Mouse (Mus musculus) cerebellum, postnatal 4 days (tissue): Measurements from ENCODE around the gene Uvrag.

Experiments
- DNase-seq, 2 experiments: peaks; one replicate each; pipeline ENCODE4 v3.0.0; 2022; ENCODE audit warnings: low spot score in 2 of 2, mixed read lengths in 1 of 2

The Uvrag gene

DNA sequence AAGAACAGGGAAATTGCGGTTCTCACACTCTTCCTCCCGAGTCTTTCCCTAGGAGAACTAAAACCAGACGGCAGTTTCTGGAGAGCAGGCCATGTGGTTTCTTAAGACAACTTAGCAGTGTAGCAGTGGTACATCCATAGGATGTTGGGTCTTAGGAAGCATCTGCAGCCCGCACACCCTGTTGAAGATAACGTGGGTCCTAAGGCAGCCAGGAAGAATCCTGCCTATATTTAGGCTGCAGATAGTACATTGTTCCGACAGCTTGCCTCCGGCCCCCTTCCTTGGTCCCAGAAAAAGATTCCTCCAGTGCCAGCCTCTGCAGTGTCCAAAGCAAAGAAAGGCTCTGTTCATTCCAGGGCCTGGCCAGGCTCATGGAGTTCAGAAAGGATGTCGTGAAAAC, 25.2 kb upstream of the Uvrag start:
- no peak for DNase-seq

GRCm38 (mm10) chr7:99164873-99165410, 24.0 kb upstream of the Uvrag start:
- no peak for DNase-seq

GRCm38 (mm10) chr7:99162462-99162861, 21.5 kb upstream of the Uvrag start:
- DNase-seq, result no peak

DNA sequence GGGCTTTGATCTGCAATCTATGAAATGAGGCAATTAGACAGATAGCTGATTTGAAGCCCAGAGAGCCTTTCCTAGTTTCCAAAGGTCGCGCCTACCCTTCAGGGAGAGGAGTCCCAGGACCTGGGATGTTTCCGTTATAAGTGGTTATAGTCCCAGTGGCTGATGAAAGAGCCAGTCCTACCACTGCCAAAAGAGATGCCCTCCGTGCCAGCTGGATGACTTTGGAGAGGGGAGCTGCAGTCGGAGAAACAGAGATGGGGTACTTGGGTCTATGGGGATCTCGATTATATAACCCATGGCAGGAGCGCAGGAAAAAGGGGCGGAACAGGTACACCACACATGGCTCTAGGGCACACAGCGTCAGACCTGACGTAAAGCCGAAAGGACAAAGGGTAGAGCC, 21.0 kb upstream of the Uvrag start:
- no peak for DNase-seq

DNA sequence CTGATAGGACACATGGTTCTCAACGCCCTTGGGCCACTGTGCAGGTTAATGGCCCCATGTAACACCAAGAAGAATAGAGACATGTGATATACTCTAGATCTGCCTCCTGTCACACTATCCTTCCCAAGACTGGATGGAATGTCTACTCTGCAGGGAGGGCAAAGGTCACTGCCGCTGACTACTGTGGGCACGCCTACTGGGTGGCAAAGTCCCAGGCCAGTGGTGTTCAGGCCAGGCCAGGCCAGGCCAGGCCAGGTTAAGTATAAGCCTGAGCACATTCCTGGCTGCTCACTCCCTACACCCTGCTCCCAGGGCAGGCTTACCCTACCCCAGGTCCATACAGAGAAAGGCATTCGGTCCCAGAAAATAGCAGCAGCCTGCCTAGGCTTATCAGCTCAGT, 20.6 kb upstream of the Uvrag start:
- DNase-seq, result no peak

DNA sequence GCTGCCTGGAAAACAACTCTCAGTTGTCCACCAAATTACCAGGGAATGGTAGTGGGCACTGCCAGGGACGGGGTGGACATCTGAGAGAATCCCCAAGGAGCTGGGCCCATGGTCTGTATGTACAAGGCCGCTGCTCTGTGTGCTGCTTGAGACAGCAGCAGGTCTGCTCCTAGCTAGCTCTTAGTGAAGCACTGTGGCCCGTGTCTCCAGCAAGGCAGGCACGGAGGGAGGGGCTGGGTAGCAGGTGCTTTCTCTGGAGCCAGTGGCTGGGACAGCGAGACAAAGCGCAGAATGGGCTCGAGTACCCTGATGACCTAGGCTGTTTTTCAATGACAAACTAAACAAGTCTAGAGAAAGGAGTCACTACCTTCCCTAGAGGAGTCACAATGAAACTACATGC, 20.1 kb upstream of the Uvrag start:
- DNase-seq, result no peak

DNA sequence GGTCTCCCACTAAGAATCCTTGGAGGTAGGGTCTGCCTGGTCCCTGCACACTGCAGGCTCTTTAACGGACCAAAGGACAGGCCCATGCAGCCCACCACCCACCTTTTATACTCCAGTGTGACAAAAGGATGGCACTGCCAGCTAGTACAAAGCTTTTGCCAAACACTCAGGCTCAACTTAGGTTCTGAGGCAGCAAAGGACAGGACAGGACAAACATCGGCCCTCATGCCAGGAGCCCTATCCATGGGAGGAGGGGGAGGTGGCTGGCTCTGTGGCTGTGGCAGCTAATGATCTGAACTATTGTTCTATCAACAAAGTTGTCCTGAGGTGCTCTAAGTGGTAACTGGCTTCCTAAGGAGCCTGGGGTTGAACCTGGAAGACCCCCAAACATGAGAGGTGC, 18.5 kb upstream of the Uvrag start:
- DNase-seq, result no peak

DNA sequence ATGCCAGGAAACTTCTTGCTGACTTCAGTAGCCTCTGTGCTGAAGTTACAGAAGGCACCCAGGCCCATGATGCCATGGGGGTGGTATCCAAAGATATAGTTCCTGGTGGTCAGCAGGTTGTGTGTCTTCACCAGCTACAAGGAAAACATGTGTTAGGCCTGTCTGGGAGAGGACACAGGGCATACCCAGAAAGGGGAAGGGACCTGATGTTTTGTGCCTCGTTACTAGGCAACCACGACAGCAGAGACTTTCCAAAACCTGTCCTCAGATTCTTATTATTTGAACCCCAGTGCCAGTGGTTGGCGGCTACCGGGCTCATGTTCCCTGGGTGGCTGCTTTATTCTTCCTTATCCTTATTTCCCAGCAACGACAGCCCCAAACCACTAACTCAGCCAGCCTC, 18.0 kb upstream of the Uvrag start:
- DNase-seq, result no peak

- no peak for DNase-seq
Measured at GRCm38 (mm10) chr7:99158011-99158410, 17.1 kb upstream of the Uvrag start.

DNA sequence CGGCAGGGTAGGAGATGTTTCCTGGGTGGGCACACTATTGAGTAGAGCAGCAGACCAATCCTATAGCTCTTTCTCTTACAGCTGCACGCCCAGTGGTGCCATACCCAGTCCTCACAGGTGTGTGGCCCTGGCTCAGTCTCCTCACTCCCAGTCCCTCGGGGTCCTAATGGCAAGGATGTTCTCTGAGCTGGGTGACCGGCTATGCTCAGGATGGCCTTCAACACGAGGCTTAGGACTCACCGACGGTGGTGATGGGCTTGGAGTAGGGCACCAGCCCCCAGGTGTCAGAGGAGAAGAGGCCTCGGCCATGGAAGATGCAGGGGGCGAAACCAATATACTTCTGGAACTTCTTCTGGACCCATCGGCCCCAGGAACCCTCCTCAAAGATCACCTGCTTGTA, 15.8 kb upstream of the Uvrag start:
- no peak for DNase-seq

DNA sequence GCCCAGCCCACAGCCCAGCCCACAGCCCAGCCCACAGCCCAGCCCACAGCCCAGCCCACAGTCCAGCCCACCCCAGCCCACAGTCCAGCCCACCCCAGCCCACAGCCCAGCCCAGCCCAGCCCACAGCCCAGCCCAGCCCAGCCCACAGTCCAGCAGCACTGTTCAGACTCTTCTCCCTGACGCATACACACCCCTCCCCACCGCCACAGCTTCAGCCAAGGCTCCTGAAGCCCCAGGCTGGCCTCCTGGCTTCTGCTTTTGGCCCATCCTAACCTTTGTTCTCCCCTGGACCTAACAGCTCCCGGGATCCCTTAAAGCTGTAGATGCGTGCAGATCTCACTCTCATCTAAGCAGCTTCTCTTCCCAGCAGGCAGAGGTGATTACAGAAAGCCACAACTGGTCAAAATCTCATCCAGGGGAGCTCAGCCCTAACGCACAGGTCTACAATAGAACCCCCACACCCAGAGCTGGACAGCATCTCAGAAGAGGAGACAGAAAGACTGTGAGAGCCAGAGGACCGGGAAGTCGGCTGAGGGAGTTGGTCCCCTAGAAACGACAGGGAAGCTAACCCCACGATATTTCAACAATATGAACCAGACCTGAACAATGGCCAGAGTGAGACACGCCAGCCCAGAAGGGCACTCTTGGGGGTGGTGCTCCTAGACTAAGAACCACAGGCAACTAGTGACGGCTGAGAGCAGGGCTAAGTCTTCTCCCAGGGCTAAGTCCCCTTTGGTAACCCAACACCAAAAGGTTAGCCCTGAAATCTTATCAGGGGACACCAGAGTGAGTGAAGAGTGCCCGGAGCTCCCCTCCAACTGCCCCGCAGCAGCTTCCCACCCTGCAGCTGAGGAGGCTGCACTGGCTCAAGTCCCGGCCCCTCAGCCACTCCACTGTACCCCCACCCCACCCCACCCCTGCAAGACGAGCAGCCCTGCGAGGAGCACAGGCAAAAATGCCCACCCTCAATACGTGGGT, 14.7 kb upstream of the Uvrag start:
- DNase-seq, result no peak

DNA sequence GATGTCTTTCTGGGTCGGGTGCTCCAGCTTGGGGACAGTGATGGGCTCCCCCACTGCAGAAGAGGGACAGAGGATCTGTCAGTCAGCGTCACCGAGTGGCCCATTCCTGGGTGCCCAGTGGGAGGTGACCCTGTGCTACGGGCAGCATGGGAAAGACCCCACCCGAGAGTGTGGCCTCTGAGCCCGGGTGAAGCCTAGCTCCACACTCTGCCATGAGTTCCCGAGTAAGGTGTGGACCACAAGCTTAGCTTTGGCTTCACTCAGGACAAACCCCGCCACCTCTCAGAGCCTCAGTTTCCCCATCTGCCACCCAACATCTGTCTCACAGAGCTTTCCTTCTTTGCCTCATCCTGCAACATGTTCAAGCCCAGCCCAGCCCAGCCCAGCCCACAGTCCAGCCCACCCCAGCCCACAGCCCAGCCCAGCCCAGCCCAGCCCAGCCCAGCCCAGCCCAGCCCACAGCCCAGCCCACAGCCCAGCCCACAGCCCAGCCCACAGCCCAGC, 13.8 kb upstream of the Uvrag start:
- DNase-seq, result no peak

DNA sequence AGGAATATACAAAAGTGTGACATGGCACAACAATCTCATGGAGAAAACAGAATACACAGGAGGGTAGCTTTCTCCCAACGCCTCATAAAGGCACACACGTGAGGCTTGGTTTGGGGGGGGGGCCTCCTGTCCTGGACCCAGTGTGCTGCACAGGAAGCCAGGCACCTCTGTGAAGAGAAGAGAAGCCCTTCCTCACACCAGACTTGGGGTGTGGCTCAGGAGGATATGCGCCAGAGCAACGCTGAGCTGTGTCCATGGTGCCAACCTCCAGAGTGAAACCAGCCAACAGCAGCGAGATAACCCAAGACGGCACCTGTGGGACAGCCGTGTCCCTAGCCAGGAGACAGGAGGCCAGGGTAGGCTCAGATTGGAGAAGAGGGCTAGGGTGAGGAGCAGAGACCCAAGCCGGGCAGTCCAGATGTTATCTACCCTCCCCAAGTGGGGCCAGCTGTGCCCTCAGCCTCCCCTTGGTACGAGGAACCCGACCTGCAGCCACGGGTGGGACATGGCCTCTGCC, 12.8 kb upstream of the Uvrag start:
- no peak for DNase-seq

DNA sequence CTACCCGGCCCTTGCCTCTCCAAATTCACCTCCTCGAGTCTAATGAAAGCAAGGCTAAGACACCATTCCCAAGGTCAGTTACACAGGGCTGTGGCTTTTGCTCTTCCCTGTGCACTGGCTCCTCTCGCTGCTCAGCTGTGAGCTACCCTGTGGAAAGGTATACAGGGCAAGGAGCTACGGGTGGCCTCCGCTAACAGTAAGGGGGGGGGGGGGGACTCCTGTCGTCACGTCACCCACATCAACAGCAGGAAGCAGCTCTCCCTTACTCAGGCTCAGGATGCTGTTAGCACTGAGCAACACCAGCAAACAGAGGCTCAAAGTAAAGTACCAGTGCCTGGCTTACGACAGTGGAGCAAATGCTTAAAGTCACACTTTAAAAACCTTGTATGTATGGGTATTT, 11.8 kb upstream of the Uvrag start:
- no peak for DNase-seq

- DNase-seq, result peak; percentile 82 to 94
Measured at GRCm38 (mm10) chr7:99151342-99151741, 10.4 kb upstream of the Uvrag start.

DNA sequence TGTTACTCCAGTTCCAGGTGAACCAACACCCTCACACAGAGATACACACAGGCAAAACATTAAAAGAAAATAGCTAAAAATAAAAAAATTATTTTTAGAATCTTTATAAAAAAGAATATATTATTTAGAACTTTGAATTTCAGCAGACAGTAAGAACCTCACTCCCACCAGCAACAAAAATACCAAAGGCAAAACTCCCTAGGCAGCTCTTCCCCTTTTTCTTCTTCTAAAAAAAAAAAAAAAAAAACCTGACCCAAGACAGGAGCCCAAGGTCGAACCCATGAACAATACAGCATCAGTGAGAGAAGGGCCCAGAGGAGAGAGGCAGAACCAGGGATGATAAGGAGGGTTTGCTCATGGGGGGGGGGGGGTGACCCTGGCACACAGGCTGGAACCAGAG, 8.1 kb upstream of the Uvrag start:
- no peak for DNase-seq

DNA sequence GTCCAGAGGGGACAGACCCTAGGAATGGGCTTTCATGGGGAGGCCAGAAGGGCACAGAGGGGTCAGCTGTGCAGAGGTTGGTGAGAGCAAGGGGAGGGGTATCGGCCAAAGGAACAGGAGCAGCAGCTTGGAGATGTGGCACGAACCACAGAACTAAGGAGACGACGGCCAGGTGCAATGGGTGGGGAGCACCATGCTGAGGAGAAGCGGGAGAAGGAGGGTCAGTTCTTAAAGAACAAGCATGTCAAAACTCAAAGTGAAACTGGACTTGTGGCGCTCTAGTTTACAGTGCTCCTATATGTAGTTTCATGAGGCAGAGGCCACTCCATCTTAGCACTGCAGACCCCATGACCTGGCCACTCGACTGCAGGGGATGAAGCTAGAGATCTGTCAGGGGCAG, 6.6 kb upstream of the Uvrag start:
- DNase-seq, result no peak

DNA sequence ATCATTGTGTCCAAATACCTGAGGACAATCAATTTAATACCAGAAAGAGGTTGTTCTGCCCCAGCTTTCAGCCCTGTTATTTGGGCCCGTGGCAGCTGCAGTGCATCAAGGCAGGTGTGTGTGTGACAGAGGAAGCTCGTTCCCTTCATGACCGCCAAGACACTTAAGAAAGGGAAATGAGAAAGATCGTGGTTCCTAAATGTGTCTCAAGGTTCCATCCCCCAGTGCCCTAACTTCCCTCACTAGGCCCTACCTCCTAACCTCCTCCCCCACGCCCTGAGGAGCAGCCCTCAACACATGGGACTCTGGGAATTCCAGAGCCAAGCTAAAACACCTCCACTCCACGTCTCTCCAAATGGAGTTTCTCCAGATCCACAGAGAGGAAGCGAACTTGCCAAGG, 6.0 kb upstream of the Uvrag start:
- DNase-seq, result no peak

DNA sequence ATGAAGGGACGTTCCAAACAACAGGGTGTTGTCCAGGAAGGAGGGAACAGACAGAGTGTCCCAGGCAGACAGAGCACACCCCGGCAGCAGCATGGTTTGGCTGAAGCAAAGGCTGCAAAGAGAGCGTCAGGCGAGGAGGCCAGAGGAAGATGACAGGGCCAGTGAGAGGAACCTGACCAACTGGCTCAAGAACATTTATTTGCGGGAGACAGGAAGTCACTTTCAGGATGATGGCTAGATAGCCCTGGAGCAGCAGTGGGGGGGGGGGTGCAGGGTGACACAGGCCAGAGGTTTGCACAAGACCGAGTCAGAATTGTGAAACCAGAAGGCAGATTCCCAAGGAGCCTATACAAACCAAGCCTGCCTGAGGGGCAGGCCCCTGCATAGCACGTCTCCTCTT, 5.1 kb upstream of the Uvrag start:
- no peak for DNase-seq

DNA sequence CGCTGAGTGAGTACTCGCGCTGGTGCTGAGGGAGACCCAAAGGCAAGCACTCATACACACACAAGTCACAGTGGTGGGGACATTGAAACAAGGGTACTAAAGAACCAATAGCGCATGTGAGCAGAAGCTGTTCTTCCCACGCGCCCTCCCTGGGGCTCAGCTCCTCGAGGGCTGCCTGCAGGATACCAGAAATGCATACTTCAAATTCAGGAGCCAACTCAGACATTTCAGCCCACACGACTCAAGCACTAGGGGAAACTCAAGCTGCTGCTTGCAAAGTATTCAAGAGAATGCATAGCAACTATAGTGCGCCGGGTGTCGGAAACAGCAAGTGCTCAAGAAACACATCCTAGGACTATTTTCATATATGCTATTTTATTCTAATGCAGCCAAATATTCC, 3.7 kb upstream of the Uvrag start:
- DNase-seq, result no peak

GRCm38 (mm10) chr7:99143244-99143643, 2.3 kb upstream of the Uvrag start:
- no peak for DNase-seq

DNA sequence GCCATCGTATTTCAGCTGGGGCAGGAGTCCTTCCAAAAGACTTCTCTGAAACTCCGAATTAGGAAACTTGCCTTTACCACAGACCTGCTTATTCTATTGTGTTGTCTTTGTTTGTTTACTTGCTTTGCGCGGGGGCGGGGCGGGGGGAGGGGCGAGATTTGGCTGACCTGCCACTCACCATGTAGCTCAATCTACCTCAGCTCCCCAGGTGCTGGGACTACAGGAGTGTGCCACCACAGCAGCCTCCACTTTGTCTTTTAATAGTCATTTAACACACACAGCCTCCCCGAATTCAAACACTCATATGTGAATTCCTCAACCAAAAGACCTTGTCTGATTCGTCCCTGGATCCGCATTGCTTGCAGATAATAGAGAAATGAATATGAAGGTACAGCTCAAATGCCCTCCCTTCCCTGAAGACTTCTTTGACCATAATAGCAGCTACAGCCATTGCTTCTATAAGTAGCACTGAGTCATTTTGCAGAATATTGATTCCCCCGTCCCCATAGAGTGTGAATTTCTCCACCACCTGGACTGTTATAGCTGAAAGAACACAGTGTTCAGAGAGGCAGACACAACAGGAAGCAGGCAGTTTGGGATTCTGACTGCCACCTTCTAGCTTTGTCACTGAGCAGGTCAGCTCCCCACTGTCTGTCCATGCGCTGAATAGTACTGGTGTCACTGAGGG, 1.1 kb upstream of the Uvrag start:
- no peak for DNase-seq
